Comparison of ENCODE assay signal across 16 mouse cellular contexts in genomic region chr6:89240168-89240705, GRCm38 (mm10).
DNase-seq lines count a peak whose midpoint lies in the region; ATAC-seq and TF ChIP-seq lines count a peak whose summit lies in the region.
"Had no signal": no experiment of that assay in that cellular context is flagged by ENCODE, and none has a peak within 500 bp of the region (broad histone marks: within the 10 kb centered on the region; RNA-seq: fewer than 3 reads in every experiment).

No protein-coding gene starts in this region.

- peaks cover 47% of the 10 kb centered on the region for H3K4me1 ChIP-seq in hindbrain, postnatal 0 days (ENCODE audit: insufficient read depth, low read length)
- H3K4me1 ChIP-seq in hindbrain, embryonic 16.5 days (ENCODE audit: control insufficient read depth, insufficient read depth, low read depth, low read length), result peaks cover 48% of the 10 kb centered on the region
- peaks cover 57% of the 10 kb centered on the region for H3K4me1 ChIP-seq in neural tube, embryonic 15.5 days
- H3K4me1 ChIP-seq: liver, embryonic 13.5 days had no signal

- H3K4me3 ChIP-seq in hindbrain, postnatal 0 days (ENCODE audit: low read length), result no peak overlapping the region
- H3K4me3 ChIP-seq in hindbrain, embryonic 16.5 days (ENCODE audit: low read length), result no peak overlapping the region
- no peak overlapping the region for H3K4me3 ChIP-seq in neural tube, embryonic 15.5 days (replicated peaks)
- H3K4me3 ChIP-seq: forebrain, embryonic 13.5 days; hindbrain, embryonic 13.5 days; limb, embryonic 12.5 days; liver, embryonic 13.5 days; lung, embryonic 15.5 days; neural tube, embryonic 12.5 days had no signal

- no peaks in the 10 kb centered on the region for H3K36me3 ChIP-seq in hindbrain, postnatal 0 days (ENCODE audit: insufficient read depth, low read length)
- H3K36me3 ChIP-seq in hindbrain, embryonic 16.5 days (ENCODE audit: control insufficient read depth, insufficient read depth, low read length), result no peaks in the 10 kb centered on the region
- H3K36me3 ChIP-seq in neural tube, embryonic 15.5 days, result no peaks in the 10 kb centered on the region
- H3K36me3 ChIP-seq: hindbrain, embryonic 13.5 days; limb, embryonic 12.5 days; liver, embryonic 13.5 days; lung, embryonic 15.5 days; neural tube, embryonic 12.5 days had no signal

- TF ChIP-seq CTCF in hindbrain, postnatal 0 days (IDR thresholded peaks at IDR 0.05; ENCODE audit: low read depth), result no peak

- H3K27ac ChIP-seq in hindbrain, postnatal 0 days, result no peak overlapping the region
- no peak overlapping the region for H3K27ac ChIP-seq in hindbrain, embryonic 16.5 days (ENCODE audit: low read depth, low read length)
- no peak overlapping the region for H3K27ac ChIP-seq in neural tube, embryonic 15.5 days (replicated peaks)
- H3K27ac ChIP-seq: forebrain, embryonic 13.5 days; limb, embryonic 12.5 days; liver, embryonic 13.5 days; lung, embryonic 15.5 days; macrophage; neural tube, embryonic 12.5 days had no signal

- H3K9ac ChIP-seq in hindbrain, postnatal 0 days (replicated peaks; ENCODE audit: low read length), result no peak overlapping the region
- no peak overlapping the region for H3K9ac ChIP-seq in hindbrain, embryonic 16.5 days (ENCODE audit: low read depth, low read length)
- no peak overlapping the region for H3K9ac ChIP-seq in neural tube, embryonic 15.5 days (replicated peaks)
- H3K9ac ChIP-seq: forebrain, embryonic 13.5 days; limb, embryonic 12.5 days; liver, embryonic 13.5 days; lung, embryonic 15.5 days had no signal

- no peak overlapping the region for H3K4me2 ChIP-seq in hindbrain, postnatal 0 days (ENCODE audit: low read depth, low read length)
- no peak overlapping the region for H3K4me2 ChIP-seq in hindbrain, embryonic 16.5 days (ENCODE audit: low read length)
- H3K4me2 ChIP-seq in neural tube, embryonic 15.5 days, result no peak overlapping the region
- H3K4me2 ChIP-seq: forebrain, embryonic 13.5 days; hindbrain, embryonic 13.5 days; limb, embryonic 12.5 days; liver, embryonic 13.5 days; lung, embryonic 15.5 days; neural tube, embryonic 12.5 days had no signal

- 17% methylated on average over 4 of the region's 4 CpGs for WGBS in hindbrain, postnatal 0 days
- 12% methylated on average over 4 of the region's 4 CpGs for WGBS in hindbrain, embryonic 16.5 days
- 27% methylated on average over 4 of the region's 4 CpGs for WGBS in neural tube, embryonic 15.5 days

- no peaks in the 10 kb centered on the region; the same call in 1 of the 2 replicates for H3K27me3 ChIP-seq in hindbrain, postnatal 0 days (ENCODE audit: insufficient read depth, low read length)
- no peaks in the 10 kb centered on the region for H3K27me3 ChIP-seq in hindbrain, embryonic 16.5 days (replicated peaks; ENCODE audit: control insufficient read depth, insufficient read depth, low read length)
- H3K27me3 ChIP-seq in neural tube, embryonic 15.5 days (replicated peaks), result 0 out of 2 replicates have a peak, but pooled peaks cover 4% of the 10 kb centered on the region
- H3K27me3 ChIP-seq: forebrain, embryonic 13.5 days; neural tube, embryonic 12.5 days had no signal

- DNase-seq in cerebellum, adult 8-10 months, result peak; percentile 27
- peak; percentile 17 for DNase-seq in hindbrain, postnatal 0 days (ENCODE audit: low spot score)
- DNase-seq in right cerebral cortex, postnatal 10 days (ENCODE audit: low spot score in 2 of 2), result peak; percentile 42 to 51
- DNase-seq in right cerebral cortex, postnatal 36 days (ENCODE audit: low spot score in 2 of 2), result no peak
- DNase-seq: liver, embryonic 13.5 days; thymus, postnatal 4 days had no signal

- no peaks in the 10 kb centered on the region for H3K9me3 ChIP-seq in hindbrain, postnatal 0 days (ENCODE audit: low read length)
- H3K9me3 ChIP-seq in hindbrain, embryonic 16.5 days (ENCODE audit: control insufficient read depth, low read length), result no peaks in the 10 kb centered on the region
- no peaks in the 10 kb centered on the region for H3K9me3 ChIP-seq in neural tube, embryonic 15.5 days (replicated peaks)
- H3K9me3 ChIP-seq: forebrain, embryonic 13.5 days; hindbrain, embryonic 13.5 days; limb, embryonic 12.5 days; liver, embryonic 13.5 days; lung, embryonic 15.5 days; neural tube, embryonic 12.5 days had no signal

- no peak for ATAC-seq in cerebellum, adult (ENCODE audit: insufficient number of reproducible peaks, low FRiP score, low TSS enrichment)
- no peak for ATAC-seq in hindbrain, postnatal 0 days
- no peak for ATAC-seq in hindbrain, embryonic 16.5 days
- ATAC-seq in neural tube, embryonic 15.5 days (ENCODE audit: low FRiP score), result no peak
- ATAC-seq: activated CD4-positive, CD25-positive, alpha-beta regulatory T cell, adult 4 months; forebrain, embryonic 13.5 days had no signal

Comparison
In these comparisons a context has a peak if more than half of its experiments do, and no peak if none do; other contexts are left out.
1. DNase-seq: peak in cerebellum, adult 8-10 months (single experiment), hindbrain, postnatal 0 days (single experiment) and right cerebral cortex, postnatal 10 days (2 of 2); none in right cerebral cortex, postnatal 36 days (0 of 2).